Mouse (Mus musculus) brain, embryonic 14.5 days (tissue): ENCODE measurements around the gene Slc8a3. TPM values are rescaled to one million over a fixed set of nuclear protein-coding genes. Genes with fewer than 3 reads are reported as not detected.

Experiments
- DNase-seq: peaks from one replicate; pipeline ENCODE4 v3.0.0-alpha.2; 2011; ENCODE audit warnings: low read depth
- CTCF ChIP-seq: fragments of 200-500 bp; IDR thresholded peaks from 2 replicates; pipeline ENCODE4 v1.5.1; 2012; ENCODE audit warnings: inconsistent platforms, mild to moderate bottlenecking, moderate library complexity, borderline replicate concordance; ENCODE audit not compliant: insufficient read depth, insufficient read length; ENCODE audit errors: extremely low read depth
- POLR2A ChIP-seq: fragments of 200-500 bp; IDR thresholded peaks from 2 replicates; pipeline ENCODE4 v1.6.1; 2012; ENCODE audit warnings: mild to moderate bottlenecking, inconsistent platforms, borderline replicate concordance; ENCODE audit not compliant: poor library complexity, insufficient read depth, insufficient read length, severe bottlenecking; ENCODE audit errors: extremely low read depth
- polyA plus RNA-seq: library from polyadenylated mRNA; depleted of rRNA; stranded (reverse); fragments of >200 nt; gene quantifications from 2 replicates; pipeline ENCODE4 v1.2.3, GENCODE M21; 2012

The Slc8a3 gene
- polyA plus RNA-seq, 1 experiment: 11.7 TPM

DNA sequence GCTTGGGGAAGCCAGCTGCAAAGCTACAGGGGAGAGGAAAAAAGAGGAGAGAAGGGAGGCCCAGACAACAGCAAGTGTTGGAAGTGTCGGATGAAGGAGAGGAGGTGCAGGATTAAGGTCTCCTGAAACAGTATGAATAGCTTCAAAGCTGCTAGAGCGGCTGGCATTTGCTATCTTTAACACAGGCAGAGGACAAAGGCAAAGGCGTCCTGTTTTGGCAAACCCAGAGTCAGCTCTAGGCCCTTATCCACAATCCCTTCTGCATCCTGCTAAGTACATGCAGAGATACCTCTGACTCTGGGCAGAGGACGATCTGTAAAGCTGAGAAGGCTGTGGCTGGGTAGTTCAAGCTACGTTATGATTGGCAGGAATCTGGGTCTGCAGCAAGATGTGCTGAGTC lies 38.4 kb downstream of the Slc8a3 start:
- TF ChIP-seq POLR2A (no peak), CTCF (no peak)
- no peak for DNase-seq

DNA sequence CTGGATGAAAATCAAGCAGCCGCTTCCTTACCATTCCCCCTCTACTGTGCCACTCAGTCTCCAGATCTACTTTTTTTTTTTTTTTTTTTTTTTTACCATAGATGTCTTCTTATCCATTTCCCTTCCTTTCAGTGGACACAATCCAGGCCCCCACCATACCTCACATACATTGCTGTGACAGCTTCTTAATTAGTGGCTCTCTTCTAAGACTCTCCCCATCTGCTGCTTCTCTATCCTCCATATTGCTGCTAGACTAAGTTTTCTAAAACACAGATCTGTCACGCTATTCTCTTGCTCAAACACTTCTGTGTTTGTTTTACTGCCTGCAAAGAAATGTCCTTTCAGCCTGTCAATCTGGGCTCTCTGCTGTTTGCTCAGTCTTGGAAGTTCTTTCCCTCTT lies 54.9 kb downstream of the Slc8a3 start:
- TF ChIP-seq POLR2A (no peak), CTCF (no peak)
- DNase-seq: peak; percentile 75

DNA sequence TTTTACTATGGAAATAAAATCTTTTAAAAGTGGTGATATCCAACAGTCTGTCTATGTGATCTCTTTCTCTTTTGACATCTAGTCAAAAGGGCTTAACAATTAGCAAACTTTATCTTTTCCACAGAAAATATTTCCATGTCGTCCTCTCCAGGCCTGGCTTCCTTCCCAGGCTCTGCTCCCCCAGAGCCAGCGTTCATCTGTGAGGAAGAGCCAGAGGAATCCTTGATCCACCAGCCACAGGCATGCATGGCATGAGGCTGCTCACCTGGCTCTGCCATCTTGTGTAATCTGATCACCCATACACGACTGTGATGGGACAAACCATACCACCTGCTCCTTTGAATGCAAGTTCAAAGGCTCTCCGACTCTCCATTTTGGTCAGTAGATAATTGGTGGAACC lies 58.4 kb downstream of the Slc8a3 start:
- TF ChIP-seq CTCF (no peak), POLR2A (no peak)
- DNase-seq: no peak

DNA sequence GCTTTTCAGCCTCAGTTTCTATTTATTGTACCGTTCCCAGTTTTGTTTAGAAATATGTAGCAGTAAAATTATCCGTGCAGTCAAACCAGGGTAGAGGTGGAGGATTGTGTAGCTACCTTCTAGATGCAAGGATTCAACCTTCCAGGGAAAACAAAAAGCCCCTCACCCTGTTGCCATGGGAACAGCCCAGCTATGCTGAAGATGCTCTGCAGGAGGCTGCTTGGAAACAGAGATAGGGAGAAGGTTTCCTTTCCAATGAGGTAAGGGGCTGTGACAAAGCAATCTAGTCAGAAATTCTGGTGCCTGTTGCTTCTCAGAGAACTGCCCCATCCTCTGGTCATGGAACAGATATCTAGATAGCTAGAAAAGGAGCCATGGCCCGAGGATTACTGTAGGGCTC lies 59.6 kb downstream of the Slc8a3 start:
- peak; percentile 80 for DNase-seq

DNA sequence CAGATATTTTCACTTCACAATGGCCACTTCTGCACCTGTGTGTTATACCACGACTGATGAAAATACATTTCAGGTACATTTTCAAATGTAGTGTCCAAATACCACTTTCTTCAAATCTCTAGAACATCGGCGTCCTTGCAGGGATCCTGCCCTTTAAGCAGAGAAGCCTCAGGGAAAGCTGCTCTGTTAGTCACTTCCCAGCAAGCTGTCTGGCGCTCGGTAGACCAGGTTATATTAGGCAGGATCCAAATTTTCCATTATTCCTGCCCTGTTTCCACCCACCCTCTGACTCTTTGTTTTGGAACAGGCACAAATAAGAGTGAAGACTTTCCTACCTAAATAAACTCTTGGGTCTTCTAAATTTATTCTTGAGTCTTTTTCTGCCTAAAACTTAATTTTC lies 63.7 kb downstream of the Slc8a3 start:
- no peak for DNase-seq
- TF ChIP-seq POLR2A (no peak), CTCF (no peak)

More for the DNA sequence above, 59.6 kb downstream of the Slc8a3 start:
- TF ChIP-seq CTCF (no peak), POLR2A (no peak)

DNA sequence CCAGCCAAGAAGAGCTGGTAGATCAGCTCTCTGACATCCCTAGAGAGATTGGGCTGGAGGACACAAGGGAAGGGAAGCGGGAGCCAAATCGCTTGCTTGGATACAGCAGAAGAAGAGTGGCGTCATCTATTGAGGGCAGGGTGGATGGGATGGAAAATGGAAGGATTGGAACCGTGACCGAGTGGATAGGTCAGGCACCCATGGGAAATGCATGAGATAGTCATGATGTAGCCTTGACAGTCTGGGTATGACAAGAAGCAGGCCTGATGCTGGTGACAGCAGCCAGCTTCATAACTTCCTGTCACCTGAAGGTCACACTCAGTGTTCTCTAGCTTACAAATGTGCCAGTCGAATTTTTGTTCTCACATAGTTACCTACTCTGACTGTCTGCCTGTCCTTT lies 70.2 kb downstream of the Slc8a3 start:
- no peak for DNase-seq

DNA sequence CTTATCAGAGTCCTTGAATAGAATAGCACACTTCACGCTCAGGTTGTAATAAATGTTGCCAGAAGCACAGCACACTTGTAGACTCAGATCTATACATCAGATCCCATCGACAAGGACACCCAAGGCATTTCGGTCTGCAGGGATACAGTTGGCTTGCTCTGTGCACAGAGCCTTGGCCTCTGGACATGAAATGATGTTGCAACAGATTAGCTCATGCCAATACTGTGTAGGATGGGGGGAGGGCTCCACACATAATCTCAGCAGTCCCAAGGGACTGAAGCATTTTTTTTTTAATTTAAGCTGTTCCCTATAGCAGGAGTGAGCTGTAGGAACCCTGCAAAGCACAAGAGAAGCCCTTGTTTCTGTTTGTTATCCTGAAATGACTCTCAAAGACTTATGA lies 74.8 kb downstream of the Slc8a3 start:
- no peak for TF ChIP-seq POLR2A
- TF ChIP-seq CTCF: no peak
- no peak for DNase-seq

More for the DNA sequence above, 70.2 kb downstream of the Slc8a3 start:
- no peak for TF ChIP-seq CTCF
- no peak for TF ChIP-seq POLR2A

DNA sequence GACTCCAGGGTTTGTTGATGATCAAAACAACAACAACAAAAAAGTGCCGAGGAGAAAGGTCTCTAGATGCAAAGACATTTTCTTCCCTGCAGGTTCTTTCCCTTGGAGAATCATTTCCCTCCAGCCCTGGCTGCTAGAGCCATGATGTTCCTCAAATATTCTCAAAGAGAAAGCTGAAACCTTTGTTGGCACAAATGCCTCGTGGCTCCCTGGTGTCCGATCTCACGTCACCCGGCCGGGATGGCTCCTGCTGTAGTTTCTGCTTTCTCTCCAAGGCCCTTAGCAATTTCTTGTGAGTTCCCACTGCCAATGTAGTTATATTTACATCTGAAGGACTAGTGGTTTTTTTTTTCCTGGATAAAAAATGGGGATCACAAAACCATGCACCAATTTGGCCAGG lies 87.6 kb downstream of the Slc8a3 start:
- DNase-seq: no peak
- TF ChIP-seq CTCF: no peak
- TF ChIP-seq POLR2A: no peak

DNA sequence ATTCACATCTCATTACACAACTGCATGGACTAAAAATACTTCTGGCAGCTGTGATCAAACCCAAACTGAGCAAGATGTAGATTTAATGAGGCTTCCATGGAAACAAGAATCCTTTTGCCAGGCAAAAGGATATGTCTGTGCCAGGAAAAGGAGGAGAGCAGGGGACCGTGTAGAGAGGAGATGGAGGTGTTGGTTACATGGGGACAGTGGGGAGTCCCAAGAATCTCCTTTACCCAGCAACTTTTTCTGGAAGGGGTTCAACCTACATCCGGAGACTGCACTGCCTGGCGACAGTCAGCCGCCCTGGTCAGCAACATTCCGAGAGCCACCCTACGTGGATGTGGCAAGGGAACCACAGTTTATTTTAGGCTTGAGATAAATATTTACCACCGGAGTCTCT lies 88.0 kb downstream of the Slc8a3 start:
- peak; percentile 31 for DNase-seq
- TF ChIP-seq CTCF (no peak), POLR2A (no peak)

DNA sequence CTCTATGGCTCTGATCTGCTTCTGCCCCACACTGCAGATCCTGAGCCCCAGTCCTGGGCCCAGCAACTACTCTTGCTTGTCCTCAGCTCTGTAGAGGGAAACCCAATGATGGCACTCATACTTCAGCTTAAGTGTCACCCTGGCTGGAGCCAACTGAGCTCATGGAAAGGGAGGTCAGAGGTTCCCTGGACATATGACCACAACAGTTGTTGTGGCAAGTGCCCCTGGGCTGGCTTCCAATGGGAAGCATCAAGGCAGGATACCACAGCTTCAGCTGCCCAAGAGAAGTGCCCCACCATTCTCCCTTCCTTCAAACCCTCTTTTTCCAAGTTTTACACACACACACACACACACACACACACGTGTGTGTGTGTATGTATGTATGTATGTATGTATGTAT lies 88.5 kb downstream of the Slc8a3 start:
- no peak for DNase-seq
- TF ChIP-seq POLR2A (no peak), CTCF (no peak)

DNA sequence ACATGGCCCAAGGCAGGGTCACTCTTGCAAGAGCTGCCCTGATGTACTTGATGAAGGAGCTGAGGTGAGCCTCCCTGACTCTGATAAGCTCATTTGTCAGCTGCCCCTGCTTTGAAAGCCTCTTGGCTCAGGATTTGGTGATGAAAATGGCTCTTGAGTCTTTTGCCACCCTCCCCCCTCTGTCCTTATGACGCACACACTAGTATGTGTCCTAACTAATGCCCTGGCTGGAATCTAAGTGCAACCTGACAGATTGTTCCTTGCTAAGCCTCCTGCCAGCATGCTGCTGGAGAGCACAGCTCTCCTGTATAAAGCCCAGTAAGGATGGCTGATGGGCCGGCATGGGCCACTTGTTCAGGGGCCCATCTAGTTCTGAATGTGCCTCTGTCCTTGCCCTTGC lies 91.3 kb downstream of the Slc8a3 start:
- DNase-seq: no peak
- no peak for TF ChIP-seq POLR2A
- TF ChIP-seq CTCF: no peak

DNA sequence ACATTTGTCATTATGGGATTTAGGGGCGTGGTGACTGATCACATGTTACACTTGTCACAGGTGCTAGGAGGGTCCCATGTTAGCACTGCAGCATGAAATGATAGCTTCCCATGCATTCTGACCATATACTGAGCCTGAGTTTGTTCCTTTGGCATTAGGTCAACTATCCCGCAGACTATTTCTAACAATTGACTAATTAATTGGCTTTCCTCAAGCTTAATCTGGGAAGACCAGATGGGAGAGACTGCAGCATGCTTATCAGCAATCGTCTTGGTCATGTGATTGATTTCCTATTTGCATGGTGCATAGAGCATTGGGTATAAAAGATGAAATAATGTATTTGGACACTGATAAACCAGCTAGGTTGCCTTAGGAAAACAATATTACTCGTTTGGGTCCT lies 91.9 kb downstream of the Slc8a3 start:
- DNase-seq: no peak
- no peak for TF ChIP-seq POLR2A

DNA sequence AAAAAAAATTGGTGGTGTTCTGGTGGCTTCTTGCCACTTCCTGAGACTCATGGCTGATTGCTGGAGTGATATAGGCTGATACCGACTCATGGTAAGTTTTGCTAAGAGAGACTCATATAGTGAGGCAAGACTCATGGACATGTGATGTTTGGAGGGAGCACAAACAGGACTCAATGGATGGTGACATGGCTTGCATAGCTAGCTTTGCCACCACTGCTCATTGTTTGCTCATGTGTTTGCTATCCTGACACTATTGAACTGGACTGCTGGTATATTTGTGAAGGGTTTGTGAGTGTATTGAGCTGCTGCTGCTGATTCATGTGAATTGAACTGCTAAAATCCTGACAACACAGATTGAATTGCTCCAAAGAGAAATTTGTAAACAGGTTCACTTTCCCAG lies 95.8 kb downstream of the Slc8a3 start:
- TF ChIP-seq CTCF (no peak), POLR2A (no peak)
- DNase-seq: no peak
